Comparison of ENCODE assay signal across 8 mouse cellular contexts in genomic region chr11:21239763-21240509, GRCm38 (mm10). TPM values are rescaled to one million over a fixed set of nuclear protein-coding genes. Genes with fewer than 3 reads are reported as not detected.
A peak's percentile ranks its signal among the peaks of the same experiment; 100 is the strongest.
DNase-seq lines count a peak whose midpoint lies in the region; ATAC-seq lines count a peak whose summit lies in the region.

No protein-coding gene starts in this region.

- peak overlapping the region; percentile 97 for H3K27ac ChIP-seq in heart, embryonic 16.5 days (ENCODE audit: low read length)
- H3K27ac ChIP-seq in hindbrain, embryonic 10.5 days, result peak overlapping the region; percentile 99
- H3K27ac ChIP-seq in midbrain, embryonic 12.5 days (replicated peaks), result peak overlapping the region; percentile 97

- no peak for ATAC-seq in heart, embryonic 16.5 days (replicated peaks; ENCODE audit: extremely low read depth, insufficient read depth, low FRiP score)
- ATAC-seq in midbrain, embryonic 12.5 days (ENCODE audit: low FRiP score, low read depth), result no peak

- peak overlapping the region; percentile 72 for H3K4me2 ChIP-seq in heart, embryonic 16.5 days (ENCODE audit: low read depth, low read length)
- H3K4me2 ChIP-seq in midbrain, embryonic 12.5 days (replicated peaks), result peak overlapping the region; percentile 67

- H3K4me1 ChIP-seq in heart, embryonic 16.5 days (ENCODE audit: control insufficient read depth, insufficient read depth, low read length), result peaks cover 13% of the 10 kb centered on the region
- peaks cover 22% of the 10 kb centered on the region for H3K4me1 ChIP-seq in hindbrain, embryonic 10.5 days (replicated peaks)
- H3K4me1 ChIP-seq in midbrain, embryonic 12.5 days, result peaks cover 10% of the 10 kb centered on the region

- 20% methylated on average over 7 of the region's 7 CpGs for WGBS in heart, embryonic 16.5 days
- WGBS in hindbrain, embryonic 10.5 days, result 34% methylated on average over 7 of the region's 7 CpGs
- WGBS in midbrain, embryonic 12.5 days, result 29% methylated on average over 7 of the region's 7 CpGs

- H3K9me3 ChIP-seq in heart, embryonic 16.5 days (replicated peaks; ENCODE audit: control insufficient read depth, low read length), result no peaks in the 10 kb centered on the region
- no peaks in the 10 kb centered on the region for H3K9me3 ChIP-seq in hindbrain, embryonic 10.5 days
- no peaks in the 10 kb centered on the region for H3K9me3 ChIP-seq in midbrain, embryonic 12.5 days

- no peak for DNase-seq in heart, adult 9 months (ENCODE audit: low spot score in 2 of 2)
- peak; percentile 63 for DNase-seq in adipocyte (ENCODE audit: low spot score)
- no peak for DNase-seq in hindbrain, embryonic 10.5 days (ENCODE audit: low spot score)
- DNase-seq in gastrocnemius, postnatal 14 days, result no peak
- no peak for DNase-seq in right cerebral cortex, postnatal 36 days (ENCODE audit: low spot score in 2 of 2)
- no peak for DNase-seq in adrenal gland, adult 18-20 months (ENCODE audit: low spot score in 2 of 2)

- peak overlapping the region; percentile 95 for H3K4me3 ChIP-seq in heart, embryonic 16.5 days (ENCODE audit: low read length)
- H3K4me3 ChIP-seq in hindbrain, embryonic 10.5 days, result peak overlapping the region; percentile 90
- H3K4me3 ChIP-seq in midbrain, embryonic 12.5 days, result peak overlapping the region; percentile 90

- H3K9ac ChIP-seq in heart, embryonic 16.5 days (ENCODE audit: low read length), result peak overlapping the region; percentile 94
- H3K9ac ChIP-seq in midbrain, embryonic 12.5 days (replicated peaks), result peak overlapping the region; percentile 98

- intact Hi-C loops in gastrocnemius, postnatal 14 days (cut with DNase I; ENCODE audit: low total_unique reads), result no loop called here

- H3K36me3 ChIP-seq in heart, embryonic 16.5 days (ENCODE audit: control insufficient read depth, insufficient read depth), result no peaks in the 10 kb centered on the region
- no peaks in the 10 kb centered on the region for H3K36me3 ChIP-seq in hindbrain, embryonic 10.5 days
- no peaks in the 10 kb centered on the region for H3K36me3 ChIP-seq in midbrain, embryonic 12.5 days

- no peaks in the 10 kb centered on the region for H3K27me3 ChIP-seq in heart, embryonic 16.5 days (ENCODE audit: control insufficient read depth, insufficient read depth, low read length)
- no peaks in the 10 kb centered on the region for H3K27me3 ChIP-seq in hindbrain, embryonic 10.5 days (ENCODE audit: insufficient read depth, poor library complexity, severe bottlenecking)
- H3K27me3 ChIP-seq in midbrain, embryonic 12.5 days, result no peaks in the 10 kb centered on the region

RNA-seq across cellular contexts. Expression of gene Vps54, which starts 0.9 kb away (rescaled TPM):
- polyA plus RNA-seq in heart, embryonic 16.5 days (2015; fragmentation: Nextera tagmentation; extraction: Ambion mirVana), result 6.8 and 7.0 TPM in 2 replicates
- polyA plus RNA-seq in hindbrain, embryonic 10.5 days (2016; fragmentation: Nextera tagmentation; extraction: Ambion mirVana), result 9.8 and 10.1 TPM in 2 replicates
- 15.5 and 18.5 TPM in 2 replicates for polyA plus RNA-seq in midbrain, embryonic 12.5 days (2016; fragmentation: Nextera tagmentation; extraction: Ambion mirVana)
- 10 to 100 TPM; 14.9 to 15.9 TPM for total RNA-seq in gastrocnemius, postnatal 14 days (2021)
- total RNA-seq in adrenal gland, adult 18-20 months (2021), result 10 to 100 TPM; 31.3 to 33.8 TPM
